Comparison of ENCODE assay signal across 8 mouse cellular contexts in genomic region chr5:135189281-135190022, GRCm38 (mm10). TPM values are rescaled to one million over a fixed set of nuclear protein-coding genes. Genes with fewer than 3 reads are reported as not detected.
DNase-seq lines count a peak whose midpoint lies in the region; ATAC-seq and TF ChIP-seq lines count a peak whose summit lies in the region.

No protein-coding gene starts in this region.

- no peak for TF ChIP-seq POLR2A in myocyte (IDR thresholded peaks at IDR 0.05; ENCODE audit: insufficient read length, low read depth)

- H3K27ac ChIP-seq in kidney, embryonic 15.5 days: no peak overlapping the region
- H3K27ac ChIP-seq in embryonic facial prominence, embryonic 12.5 days: no peak overlapping the region
- no peak overlapping the region for H3K27ac ChIP-seq in intestine, embryonic 14.5 days (ENCODE audit: low read depth)

- ATAC-seq in kidney, embryonic 15.5 days (replicated peaks; ENCODE audit: low FRiP score): no peak
- no peak for ATAC-seq in embryonic facial prominence, embryonic 12.5 days (ENCODE audit: insufficient number of reproducible peaks, insufficient read depth, low FRiP score, low TSS enrichment)
- no peak for ATAC-seq in intestine, embryonic 14.5 days (replicated peaks; ENCODE audit: low FRiP score, low TSS enrichment, low read depth)

- DNase-seq in kidney, postnatal 25 days: no peak
- no peak for DNase-seq in intestine, embryonic 14.5 days (ENCODE audit: low spot score)
- no peak for DNase-seq in T-cell, adult 2 months (ENCODE audit: low spot score)
- DNase-seq in right cerebral cortex, postnatal 36 days (ENCODE audit: low spot score in 2 of 2): no peak
- no peak for DNase-seq in cerebellum, postnatal 25 days

- H3K4me1 ChIP-seq in kidney, embryonic 15.5 days: peaks cover 34% of the 10 kb centered on the region
- H3K4me1 ChIP-seq in embryonic facial prominence, embryonic 12.5 days: peaks cover 29% of the 10 kb centered on the region
- peaks cover 16% of the 10 kb centered on the region for H3K4me1 ChIP-seq in intestine, embryonic 14.5 days (replicated peaks; ENCODE audit: control insufficient read depth, insufficient read depth, low read length)

- H3K9ac ChIP-seq in kidney, embryonic 15.5 days: peak overlapping the region; percentile 98
- peak overlapping the region; percentile 99; the same call in 1 of the 2 replicates for H3K9ac ChIP-seq in embryonic facial prominence, embryonic 12.5 days
- H3K9ac ChIP-seq in intestine, embryonic 14.5 days (ENCODE audit: low read length): peak overlapping the region; percentile 97

- H3K4me3 ChIP-seq in kidney, embryonic 15.5 days (replicated peaks): peak overlapping the region; percentile 100
- peak overlapping the region; percentile 86 for H3K4me3 ChIP-seq in embryonic facial prominence, embryonic 12.5 days
- H3K4me3 ChIP-seq in intestine, embryonic 14.5 days (ENCODE audit: low read depth, low read length): peak overlapping the region; percentile 100
- H3K4me3 ChIP-seq in myocyte: peak overlapping the region; percentile 67

- WGBS in kidney, embryonic 15.5 days: 34% methylated on average over 2 of the region's 2 CpGs
- 56% methylated on average over 2 of the region's 2 CpGs for WGBS in embryonic facial prominence, embryonic 12.5 days
- WGBS in intestine, embryonic 14.5 days: 18% methylated on average over 2 of the region's 2 CpGs

- no peaks in the 10 kb centered on the region for H3K27me3 ChIP-seq in kidney, embryonic 15.5 days
- no peaks in the 10 kb centered on the region for H3K27me3 ChIP-seq in embryonic facial prominence, embryonic 12.5 days
- no peaks in the 10 kb centered on the region for H3K27me3 ChIP-seq in intestine, embryonic 14.5 days (replicated peaks; ENCODE audit: control insufficient read depth, insufficient read depth, low read length)
- no peaks in the 10 kb centered on the region for H3K27me3 ChIP-seq in myocyte (ENCODE audit: control insufficient read depth, insufficient read depth, insufficient read length)

- H3K9me3 ChIP-seq in kidney, embryonic 15.5 days (replicated peaks): no peaks in the 10 kb centered on the region; the same call in 1 of the 2 replicates
- H3K9me3 ChIP-seq in embryonic facial prominence, embryonic 12.5 days: no peaks in the 10 kb centered on the region
- 0 out of 2 replicates have a peak, but pooled peaks cover 4% of the 10 kb centered on the region for H3K9me3 ChIP-seq in intestine, embryonic 14.5 days (ENCODE audit: control insufficient read depth, low read length)

- H3K36me3 ChIP-seq in kidney, embryonic 15.5 days: peaks cover 43% of the 10 kb centered on the region
- peaks cover 12% of the 10 kb centered on the region for H3K36me3 ChIP-seq in embryonic facial prominence, embryonic 12.5 days
- peaks cover 35% of the 10 kb centered on the region for H3K36me3 ChIP-seq in intestine, embryonic 14.5 days (ENCODE audit: control insufficient read depth, insufficient read depth, low read length)
- peaks cover 8% of the 10 kb centered on the region for H3K36me3 ChIP-seq in myocyte (ENCODE audit: control insufficient read depth, insufficient read depth)

- no peak overlapping the region for H3ac ChIP-seq in myocyte (ENCODE audit: control insufficient read depth, insufficient read length)

- peak overlapping the region; percentile 71 for H3K4me2 ChIP-seq in kidney, embryonic 15.5 days
- H3K4me2 ChIP-seq in embryonic facial prominence, embryonic 12.5 days (replicated peaks): peak overlapping the region; percentile 67
- H3K4me2 ChIP-seq in intestine, embryonic 14.5 days (ENCODE audit: low read length): peak overlapping the region; percentile 66
- peak overlapping the region; percentile 84 for H3K4me2 ChIP-seq in myocyte (ENCODE audit: low read depth)

- H3K79me2 ChIP-seq in myocyte (ENCODE audit: control insufficient read depth, insufficient read depth): peaks cover 67% of the 10 kb centered on the region

TF ChIP-seq in myocyte, 11 proteins besides CTCF, POLR2A, EP300 and RAD21:
- TF ChIP-seq TCF12 (IDR thresholded peaks at IDR 0.05; ENCODE audit: insufficient read depth, poor library complexity, severe bottlenecking): no peak
- TF ChIP-seq REST (IDR thresholded peaks at IDR 0.05; ENCODE audit: insufficient read depth, insufficient read length): no peak
- TF ChIP-seq E2F4 (IDR thresholded peaks at IDR 0.05; ENCODE audit: insufficient read depth): no peak
- no peak for TF ChIP-seq CEBPB (IDR thresholded peaks at IDR 0.05; ENCODE audit: insufficient read depth, poor library complexity, severe bottlenecking)
- no peak for TF ChIP-seq MAX (IDR thresholded peaks at IDR 0.05; ENCODE audit: low read depth)

RNA-seq across cellular contexts. Expression of gene Baz1b, which starts 2.4 kb away (rescaled TPM):
- polyA plus RNA-seq in kidney, embryonic 15.5 days (2015; fragmentation: Nextera tagmentation; extraction: Ambion mirVana): 40.4 and 42.3 TPM in 2 replicates
- polyA plus RNA-seq in embryonic facial prominence, embryonic 12.5 days (2016; fragmentation: Nextera tagmentation; extraction: Ambion mirVana): 68.7 and 69.0 TPM in 2 replicates
- polyA plus RNA-seq in intestine, embryonic 14.5 days (2014; fragmentation: Nextera tagmentation; extraction: Ambion mirVana): 50.8 and 54.2 TPM in 2 replicates
- polyA plus RNA-seq in myocyte (2012; fragmentation: generic; extraction: Trizol): 22.1 TPM

RNA-seq across cellular contexts. Expression of gene Bcl7b, which starts 21.4 kb away (rescaled TPM):
- 52.9 and 53.2 TPM in 2 replicates for polyA plus RNA-seq in kidney, embryonic 15.5 days (2015; fragmentation: Nextera tagmentation; extraction: Ambion mirVana)
- polyA plus RNA-seq in embryonic facial prominence, embryonic 12.5 days (2016; fragmentation: Nextera tagmentation; extraction: Ambion mirVana): 47.5 and 47.7 TPM in 2 replicates
- 48.0 and 55.3 TPM in 2 replicates for polyA plus RNA-seq in intestine, embryonic 14.5 days (2014; fragmentation: Nextera tagmentation; extraction: Ambion mirVana)
- polyA plus RNA-seq in myocyte (2012; fragmentation: generic; extraction: Trizol): 37.3 TPM

RNA-seq across cellular contexts. Expression of gene Tbl2, which starts 40.0 kb away (rescaled TPM):
- polyA plus RNA-seq in kidney, embryonic 15.5 days (2015; fragmentation: Nextera tagmentation; extraction: Ambion mirVana): 25.5 and 26.8 TPM in 2 replicates
- 24.8 and 30.0 TPM in 2 replicates for polyA plus RNA-seq in embryonic facial prominence, embryonic 12.5 days (2016; fragmentation: Nextera tagmentation; extraction: Ambion mirVana)
- 26.2 and 27.8 TPM in 2 replicates for polyA plus RNA-seq in intestine, embryonic 14.5 days (2014; fragmentation: Nextera tagmentation; extraction: Ambion mirVana)
- polyA plus RNA-seq in myocyte (2012; fragmentation: generic; extraction: Trizol): 17.1 TPM
